Mouse (Mus musculus) MEL (cell line): ENCODE measurements around the gene Ubxn10. TPM values are rescaled to one million over a fixed set of nuclear protein-coding genes. Genes with fewer than 3 reads are reported as not detected.

ENCODE experiments used
- DNase-seq: peaks from one replicate; pipeline ENCODE4 v3.0.0; 2011; ENCODE audit warnings: low read depth, low spot score
- H3K27ac ChIP-seq: 2 replicates; pipeline ENCODE4 v1.5.1; 2012; ENCODE audit warnings: low read depth, mild to moderate bottlenecking, control low read depth, low read length, moderate library complexity; ENCODE audit not compliant: control insufficient read depth
- H3K27me3 ChIP-seq, 2 experiments: fragments of 150-350 bp in 1 of 2; sonication (generic) in 1 of 2; 2 replicates each; pipeline ENCODE4 v1.6.1; 2012; ENCODE audit warnings: low read length in 2 of 2, mild to moderate bottlenecking in 2 of 2, improper control_type of control experiment in 1 of 2, moderate library complexity in 1 of 2; ENCODE audit not compliant: insufficient read depth in 2 of 2, control insufficient read depth in 1 of 2
- H3K36me3 ChIP-seq, 2 experiments: 2 replicates each; pipeline ENCODE4 v1.6.1; 2012 to 2014; ENCODE audit warnings: low read length in 2 of 2, improper control_type of control experiment in 1 of 2, inconsistent platforms in 1 of 2, mild to moderate bottlenecking in 1 of 2; ENCODE audit not compliant: insufficient read depth in 2 of 2, control insufficient read depth in 1 of 2
- H3K4me1 ChIP-seq, 2 experiments: fragments of 150-350 bp in 1 of 2; sonication (generic) in 1 of 2; 2 replicates each; pipeline ENCODE4 v1.6.1; 2012; ENCODE audit warnings: low read length in 2 of 2, improper control_type of control experiment in 1 of 2, mild to moderate bottlenecking in 1 of 2; ENCODE audit not compliant: insufficient read depth in 2 of 2, control insufficient read depth in 1 of 2
- H3K4me3 ChIP-seq, 2 experiments: fragments of 150-350 bp in 1 of 2; sonication (generic) in 1 of 2; 2 replicates each; pipeline ENCODE4 v1.5.1; 2012; ENCODE audit warnings: low read depth in 2 of 2, low read length in 2 of 2, mild to moderate bottlenecking in 2 of 2, moderate library complexity in 2 of 2, control low read depth in 1 of 2, improper control_type of control experiment in 1 of 2; ENCODE audit not compliant: control insufficient read depth in 1 of 2, insufficient read depth in 1 of 2
- H3K79me2 ChIP-seq: 2 replicates; pipeline ENCODE4 v1.6.1; 2012; ENCODE audit warnings: mild to moderate bottlenecking, low read length, moderate library complexity; ENCODE audit not compliant: control insufficient read depth, poor library complexity, insufficient read depth
- H3K9ac ChIP-seq: 2 replicates; pipeline ENCODE4 v1.6.1; 2012; ENCODE audit warnings: low read depth, mild to moderate bottlenecking, control low read depth, low read length, moderate library complexity; ENCODE audit not compliant: control insufficient read depth, poor library complexity, severe bottlenecking
- H3K9me3 ChIP-seq: fragments of 150-350 bp; sonication (generic); replicated peaks from 2 replicates; pipeline ENCODE4 v1.6.1; 2012; ENCODE audit warnings: mild to moderate bottlenecking, low read length, improper control_type of control experiment, moderate library complexity; ENCODE audit not compliant: insufficient read depth
- CHD2 ChIP-seq: IDR thresholded peaks from 2 replicates; pipeline ENCODE4 v1.6.1; 2011; ENCODE audit warnings: low read length, improper control_type of control experiment
- CTCF ChIP-seq, 3 experiments: IDR thresholded peaks in 2 of 3; conservative IDR thresholded peaks in 1 of 3; 2 replicates each; pipeline ENCODE4 v1.5.1; 2011 to 2012; ENCODE audit warnings: low read length in 3 of 3, low read depth in 2 of 3, mild to moderate bottlenecking in 2 of 3, improper control_type of control experiment in 1 of 3, inconsistent platforms in 1 of 3, mixed read lengths in 1 of 3, moderate library complexity in 1 of 3; ENCODE audit not compliant: control insufficient read depth in 1 of 3, insufficient read depth in 1 of 3, poor library complexity in 1 of 3, severe bottlenecking in 1 of 3
- E2F4 ChIP-seq: IDR thresholded peaks from 2 replicates; pipeline ENCODE4 v1.6.1; 2011; ENCODE audit warnings: low read depth, low read length, improper control_type of control experiment, borderline replicate concordance
- ELF1 ChIP-seq: IDR thresholded peaks from 2 replicates; pipeline ENCODE4 v1.6.1; 2014; ENCODE audit warnings: low read depth, mild to moderate bottlenecking, inconsistent platforms, low read length, improper control_type of control experiment, moderate library complexity
- EP300 ChIP-seq, 2 experiments: IDR thresholded peaks; 2 replicates each; pipeline ENCODE4 v1.6.1; 2011; ENCODE audit warnings: improper control_type of control experiment in 2 of 2, low read length in 2 of 2, low read depth in 1 of 2, mild to moderate bottlenecking in 1 of 2
- ETS1 ChIP-seq: IDR thresholded peaks from 2 replicates; pipeline ENCODE4 v1.6.1; 2012; ENCODE audit warnings: low read depth, mild to moderate bottlenecking, inconsistent platforms, low read length, improper control_type of control experiment, moderate library complexity
- GABPA ChIP-seq: IDR thresholded peaks from 2 replicates; pipeline ENCODE4 v1.6.1; 2012; ENCODE audit warnings: low read depth, mild to moderate bottlenecking, inconsistent platforms, low read length, improper control_type of control experiment, moderate library complexity
- GATA1 ChIP-seq: IDR thresholded peaks from 2 replicates; pipeline ENCODE4 v1.6.1; 2011; ENCODE audit warnings: low read depth, low read length, improper control_type of control experiment
- HCFC1 ChIP-seq: IDR thresholded peaks from 2 replicates; pipeline ENCODE4 v1.6.1; 2012; ENCODE audit warnings: low read depth, mild to moderate bottlenecking, inconsistent platforms, low read length, improper control_type of control experiment, moderate library complexity
- MAFK ChIP-seq: IDR thresholded peaks from 2 replicates; pipeline ENCODE4 v1.6.1; 2011; ENCODE audit warnings: low read depth, mild to moderate bottlenecking, low read length, improper control_type of control experiment, borderline replicate concordance
- POLR2AphosphoS5 ChIP-seq: IDR thresholded peaks from 2 replicates; pipeline ENCODE4 v1.6.1; 2012; ENCODE audit warnings: low read depth, borderline replicate concordance, mild to moderate bottlenecking, inconsistent platforms, low read length, moderate library complexity, mixed read lengths
- RCOR1 ChIP-seq: IDR thresholded peaks from 2 replicates; pipeline ENCODE4 v1.6.1; 2012; ENCODE audit warnings: low read depth, mild to moderate bottlenecking, inconsistent platforms, low read length, improper control_type of control experiment
- SIN3A ChIP-seq: IDR thresholded peaks from 2 replicates; pipeline ENCODE4 v1.6.1; 2012; ENCODE audit warnings: low read length, improper control_type of control experiment, inconsistent platforms
- SMC3 ChIP-seq: IDR thresholded peaks from 2 replicates; pipeline ENCODE4 v1.6.1; 2011; ENCODE audit warnings: low read depth, low read length, improper control_type of control experiment
- TAL1 ChIP-seq: IDR thresholded peaks from 2 replicates; pipeline ENCODE4 v1.6.1; 2012; ENCODE audit warnings: mild to moderate bottlenecking, inconsistent platforms, low read length, moderate library complexity, mixed read lengths
- USF2 ChIP-seq, 2 experiments: IDR thresholded peaks; 2 replicates each; pipeline ENCODE4 v1.6.1; 2011 to 2012; ENCODE audit warnings: improper control_type of control experiment in 2 of 2, low read length in 2 of 2, borderline replicate concordance in 1 of 2, inconsistent platforms in 1 of 2, low read depth in 1 of 2, mild to moderate bottlenecking in 1 of 2; ENCODE audit not compliant: insufficient read depth in 1 of 2
- ZKSCAN1 ChIP-seq: IDR thresholded peaks from 2 replicates; pipeline ENCODE4 v1.6.1; 2012; ENCODE audit warnings: low read depth, mild to moderate bottlenecking, inconsistent platforms, low read length, improper control_type of control experiment, moderate library complexity
- ZMIZ1 ChIP-seq: IDR thresholded peaks from 2 replicates; pipeline ENCODE4 v1.6.1; 2012; ENCODE audit warnings: low read depth, mild to moderate bottlenecking, inconsistent platforms, low read length, improper control_type of control experiment, moderate library complexity
- ZNF384 ChIP-seq: IDR thresholded peaks from 2 replicates; pipeline ENCODE4 v1.6.1; 2012; ENCODE audit warnings: low read depth, mild to moderate bottlenecking, inconsistent platforms, low read length, improper control_type of control experiment
- polyA plus RNA-seq, 2 experiments: library from polyadenylated mRNA; stranded (reverse) in 1 of 2; unstranded in 1 of 2; fragments of >175 nt in 1 of 2; fragments of >200 nt in 1 of 2; gene quantifications; 2 replicates each; pipeline versions ENCODE4 v1.2.1 to v1.2.4; 2012; ENCODE audit warnings: low replicate concordance in 2 of 2, low read depth in 1 of 2; ENCODE audit not compliant: insufficient read length in 2 of 2, insufficient read depth in 1 of 2, missing spikeins in 1 of 2
- total RNA-seq: library from RNA; depleted of rRNA; stranded (reverse); fragments of 300-350 nt; gene quantifications from 2 replicates; pipeline ENCODE4 v1.2.3, GENCODE M21; 2012

The Ubxn10 gene
- total and polyA plus RNA-seq, 3 experiments: not detected

DNA sequence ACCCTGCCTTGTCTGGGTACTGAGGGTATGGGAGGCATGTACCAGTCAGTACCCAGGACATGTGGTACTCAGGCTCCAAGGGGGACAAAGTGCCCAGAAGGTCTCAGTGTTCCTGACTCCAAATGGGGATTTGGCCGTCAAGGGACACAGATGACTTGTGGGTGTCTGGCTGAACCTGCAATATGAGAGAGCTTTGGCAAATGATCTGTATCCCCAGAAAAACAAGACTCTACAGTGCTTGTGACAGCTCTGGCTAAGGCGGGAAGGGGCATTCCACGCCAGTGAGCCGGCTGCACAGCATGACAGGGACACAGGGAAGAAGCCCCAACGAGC lies 17.7 kb downstream of the Ubxn10 start:
- Histone ChIP-seq H3K79me2 (no peaks in the 10 kb centered on the region), H3K4me1 (no peaks in the 10 kb centered on the region), H3K9ac (no peak overlapping the region), H3K4me3 (no peak overlapping the region)
- no peak for DNase-seq
- TF ChIP-seq ZKSCAN1 (no peak), RCOR1 (no peak), HCFC1 (no peak), E2F4 (no peak), CTCF (IDR thresholded peaks at IDR 0.05 in 2 of 3, conservative IDR thresholded peaks at IDR 0.05 in 1 of 3; ENCODE audit: control insufficient read depth in 1 of 3, insufficient read depth in 1 of 3, low read depth in 2 of 3, low read length in 3 of 3, poor library complexity in 1 of 3, severe bottlenecking in 1 of 3) (no peak), GATA1 (no peak), SIN3A (no peak), MAFK (no peak), EP300 (IDR thresholded peaks at IDR 0.05; ENCODE audit: low read depth in 1 of 2, low read length in 2 of 2) (no peak), CHD2 (no peak), USF2 (IDR thresholded peaks at IDR 0.05; ENCODE audit: borderline replicate concordance in 1 of 2, insufficient read depth in 1 of 2, low read depth in 1 of 2, low read length in 2 of 2) (no peak), ZMIZ1 (no peak), ETS1 (no peak), ELF1 (no peak), SMC3 (no peak)
- TF ChIP-seq, all 39 proteins: peak for 0
- no peaks in the 10 kb centered on the region for H3K36me3 ChIP-seq
- no peaks in the 10 kb centered on the region for H3K27me3 ChIP-seq
- H3K9me3 ChIP-seq: no peaks in the 10 kb centered on the region
- H3K27ac ChIP-seq: no peak overlapping the region

DNA sequence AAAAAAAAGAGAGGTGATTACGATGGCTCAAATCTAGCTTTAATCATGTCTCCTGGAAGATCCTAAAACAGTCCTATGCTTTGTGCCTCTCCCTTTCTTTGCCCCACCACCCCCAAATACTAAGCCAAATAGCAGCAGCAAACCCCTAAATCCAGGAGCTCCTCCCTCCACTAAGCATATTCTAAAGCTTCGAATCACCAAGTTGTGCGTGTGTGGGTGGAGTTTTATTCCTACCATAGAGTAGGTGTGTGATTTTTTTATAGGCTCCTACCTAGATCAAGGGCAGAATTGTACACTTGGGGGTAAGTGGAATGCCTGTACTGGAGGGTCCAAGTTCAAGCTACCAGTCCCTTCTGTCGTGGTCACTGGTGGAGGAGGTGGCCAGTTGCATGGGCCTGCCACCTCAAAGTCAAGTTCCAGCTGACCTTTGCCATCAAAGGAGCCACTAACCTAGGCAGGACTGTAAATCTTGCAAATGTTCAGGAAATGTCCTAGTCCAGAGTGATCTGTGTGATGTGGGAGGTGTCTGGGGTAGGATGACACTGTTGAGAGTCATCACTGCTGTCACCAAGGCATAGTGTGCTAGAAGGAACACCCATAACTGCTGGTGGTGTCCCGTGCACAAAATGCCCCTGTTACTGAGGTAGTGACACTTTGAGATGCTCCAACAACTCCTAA lies 18.2 kb downstream of the Ubxn10 start:
- Histone ChIP-seq H3K27ac (no peak overlapping the region), H3K79me2 (no peaks in the 10 kb centered on the region)
- no peak for TF ChIP-seq GABPA
- TF ChIP-seq CTCF (IDR thresholded peaks at IDR 0.05 in 2 of 3, conservative IDR thresholded peaks at IDR 0.05 in 1 of 3; ENCODE audit: control insufficient read depth in 1 of 3, insufficient read depth in 1 of 3, low read depth in 2 of 3, low read length in 3 of 3, poor library complexity in 1 of 3, severe bottlenecking in 1 of 3): no peak
- no peak for TF ChIP-seq TAL1
- no peak for TF ChIP-seq POLR2AphosphoS5
- TF ChIP-seq ZNF384: no peak
- TF ChIP-seq, all 39 proteins: peak for 0
- DNase-seq: no peak
- no peaks in the 10 kb centered on the region for H3K9me3 ChIP-seq
- no peaks in the 10 kb centered on the region for H3K36me3 ChIP-seq
- no peaks in the 10 kb centered on the region for H3K27me3 ChIP-seq
- no peaks in the 10 kb centered on the region for H3K4me1 ChIP-seq
- no peak overlapping the region for H3K9ac ChIP-seq
- no peak overlapping the region for H3K4me3 ChIP-seq
